Mouse (Mus musculus) C2C12 (cell line): Measurements from ENCODE around the gene Prkra.

Experiments used
- CTCF ChIP-seq: IDR thresholded peaks from one replicate; pipeline ENCODE4 v1.5.1; 2011; ENCODE audit not compliant: control insufficient read depth, insufficient read depth, insufficient read length
- FOSL1 ChIP-seq: IDR thresholded peaks from one replicate; pipeline ENCODE4 v1.8.0; 2011; ENCODE audit warnings: mild to moderate bottlenecking, low read length; ENCODE audit not compliant: poor library complexity, insufficient read depth, severe bottlenecking

GRCm38 (mm10) chr2:76676401-76677226 is 28.8 kb upstream of the Prkra start:
- TF ChIP-seq FOSL1 (no peak), CTCF (no peak)
